Mouse (Mus musculus): ENCODE measurements around the gene Dnajc25. TPM values are rescaled to one million over a fixed set of nuclear protein-coding genes. Genes with fewer than 3 reads are reported as not detected.

Gene Dnajc25
- 3.8 and 6.5 TPM in 2 replicates for polyA plus RNA-seq (2012)

DNA sequence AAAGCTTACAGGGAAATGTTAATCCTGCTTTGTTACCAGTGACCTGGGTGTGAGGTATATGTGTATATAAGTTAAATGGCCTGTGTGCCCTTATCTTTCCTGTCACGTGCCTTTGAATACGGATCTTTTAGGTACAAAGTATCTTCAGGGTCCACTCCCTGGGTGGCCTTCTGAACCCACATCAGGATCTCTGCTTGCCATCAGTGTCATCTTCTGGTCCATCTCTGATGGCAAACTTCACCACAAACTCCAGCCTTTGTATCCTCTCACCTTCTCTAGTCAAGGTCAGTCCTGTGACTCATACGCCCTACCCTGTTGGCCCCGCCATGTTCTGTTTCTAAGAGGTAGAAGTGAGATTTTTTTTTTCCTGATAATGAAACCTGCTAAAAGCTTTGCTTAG, at the start of gene Dnajc25:
Dnajc25 (plus strand) TSS at position 301 of the 400 bp plus-strand sequence.
- TF ChIP-seq GATA1 (IDR thresholded peaks at IDR 0.05; ENCODE audit: low read length): no peak

DNA sequence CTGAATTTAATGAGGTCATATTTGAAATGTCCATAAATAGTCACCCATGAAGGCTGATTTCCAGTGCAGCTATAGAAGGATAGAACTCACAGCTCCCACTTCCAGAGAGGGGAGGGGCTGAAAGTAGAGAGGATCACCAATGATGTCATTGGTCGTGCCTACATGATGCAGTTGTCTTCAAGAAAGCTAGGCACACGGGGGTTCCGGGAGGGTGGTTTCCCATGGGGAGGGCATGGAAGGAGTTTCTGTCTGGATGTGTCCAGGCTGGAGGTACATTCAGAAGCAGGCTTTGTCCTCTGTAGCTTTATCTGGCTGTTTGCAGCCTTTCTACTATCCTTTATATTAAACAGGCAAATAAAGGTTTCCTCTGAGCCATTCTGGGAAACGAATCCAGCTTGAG, 46.5 kb upstream of the Dnajc25 start:
- no peak for TF ChIP-seq GATA1 (IDR thresholded peaks at IDR 0.05; ENCODE audit: low read length)

DNA sequence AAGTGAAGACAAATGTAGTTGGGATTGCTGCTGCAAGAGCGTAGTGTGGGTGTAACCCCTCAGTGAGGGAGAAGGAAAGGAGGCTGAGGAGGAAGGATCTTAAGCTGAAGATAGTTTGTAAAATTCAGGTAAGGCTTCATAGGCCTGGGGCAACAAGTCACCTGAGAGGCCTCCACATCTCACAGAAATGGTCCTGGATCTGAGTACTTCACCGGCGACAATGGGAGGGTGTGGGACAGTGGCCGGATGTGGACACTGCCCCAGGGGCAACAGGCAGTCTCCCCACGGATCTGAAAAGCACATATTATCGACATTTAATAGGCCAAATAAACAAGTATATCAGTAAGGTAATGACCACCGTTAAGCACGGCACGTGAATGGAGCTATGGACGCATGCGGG, 42.2 kb upstream of the Dnajc25 start:
- TF ChIP-seq GATA1 (IDR thresholded peaks at IDR 0.05; ENCODE audit: low read length): no peak

DNA sequence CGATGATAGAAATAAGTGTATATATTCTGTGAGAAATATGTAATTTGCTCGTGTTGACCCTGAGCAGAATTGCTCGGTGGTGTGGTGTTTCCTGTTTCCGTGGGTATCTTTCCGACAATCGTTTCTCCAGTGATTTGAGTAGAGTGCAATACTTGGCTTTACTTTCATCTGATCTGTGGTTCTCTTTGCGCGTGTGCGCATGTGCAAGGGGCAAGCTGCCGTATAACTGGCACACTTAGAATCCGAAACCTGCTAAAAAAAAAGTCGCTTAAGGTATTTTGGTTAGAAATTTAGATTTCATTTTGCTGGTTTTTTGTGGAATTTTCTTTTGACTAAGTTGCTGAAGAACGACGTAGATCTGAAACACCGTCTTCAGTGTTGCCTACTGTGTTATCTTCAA, 33.1 kb upstream of the Dnajc25 start:
- TF ChIP-seq GATA1 (IDR thresholded peaks at IDR 0.05; ENCODE audit: low read length): no peak

DNA sequence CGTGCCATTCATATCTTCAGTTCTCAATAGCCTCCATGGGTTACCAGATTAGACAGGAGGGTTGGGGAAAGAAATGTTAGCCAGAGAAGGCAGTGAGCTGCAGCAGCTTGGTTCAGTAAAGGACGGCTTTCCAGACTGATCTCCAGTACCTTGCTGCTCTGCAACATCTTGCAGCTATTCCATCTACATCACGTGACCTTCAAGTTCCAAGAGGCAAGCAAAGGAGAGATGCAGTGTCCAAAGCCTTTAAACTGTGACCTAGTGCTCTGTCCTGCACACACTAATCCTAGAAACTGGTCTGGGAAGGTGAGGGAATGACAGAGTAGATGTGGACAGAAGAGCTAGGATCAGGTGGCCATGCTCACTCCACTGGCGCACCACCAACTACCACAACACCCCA, 31.6 kb upstream of the Dnajc25 start:
- TF ChIP-seq GATA1 (IDR thresholded peaks at IDR 0.05; ENCODE audit: low read length): no peak

DNA sequence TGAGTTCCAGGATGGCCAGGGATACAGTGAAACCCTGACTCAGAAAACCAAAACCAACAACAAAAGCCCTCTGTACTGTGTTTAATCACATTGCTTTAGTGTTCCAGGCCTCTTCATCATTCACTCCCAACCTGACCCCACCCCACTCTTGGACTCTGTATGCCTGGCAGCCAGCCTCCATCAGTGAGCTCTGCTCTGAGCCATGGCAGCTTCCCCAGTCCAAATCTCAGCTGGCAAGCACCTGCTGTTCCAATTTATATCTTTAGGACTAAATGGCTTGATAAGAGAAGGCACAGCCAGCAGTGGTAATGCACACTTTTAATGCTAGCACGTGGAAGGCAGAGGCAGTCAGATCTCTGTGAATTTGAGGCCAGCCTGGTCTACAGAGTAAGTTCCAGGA, 29.7 kb upstream of the Dnajc25 start:
- no peak for TF ChIP-seq GATA1 (IDR thresholded peaks at IDR 0.05; ENCODE audit: low read length)

DNA sequence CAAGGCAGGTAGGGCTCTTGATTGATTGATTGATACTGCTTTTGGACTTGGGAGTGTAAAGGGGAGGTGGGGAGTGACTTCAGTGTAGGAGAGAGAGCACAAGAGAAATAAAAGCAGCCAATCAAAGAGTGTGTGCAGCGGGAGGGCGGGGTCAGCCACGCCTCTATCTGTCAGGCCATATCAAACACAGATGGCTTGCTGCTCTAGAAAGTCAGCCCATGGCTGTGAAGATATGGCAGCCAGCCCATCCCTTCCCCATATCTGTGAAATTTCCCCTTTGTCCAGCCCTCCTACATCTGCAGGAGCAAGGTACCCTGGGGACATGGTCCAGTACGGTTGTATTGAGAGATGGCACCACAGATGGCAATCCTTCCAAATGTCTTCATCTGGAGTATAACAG, 24.2 kb upstream of the Dnajc25 start:
- no peak for TF ChIP-seq GATA1 (IDR thresholded peaks at IDR 0.05; ENCODE audit: low read length)

DNA sequence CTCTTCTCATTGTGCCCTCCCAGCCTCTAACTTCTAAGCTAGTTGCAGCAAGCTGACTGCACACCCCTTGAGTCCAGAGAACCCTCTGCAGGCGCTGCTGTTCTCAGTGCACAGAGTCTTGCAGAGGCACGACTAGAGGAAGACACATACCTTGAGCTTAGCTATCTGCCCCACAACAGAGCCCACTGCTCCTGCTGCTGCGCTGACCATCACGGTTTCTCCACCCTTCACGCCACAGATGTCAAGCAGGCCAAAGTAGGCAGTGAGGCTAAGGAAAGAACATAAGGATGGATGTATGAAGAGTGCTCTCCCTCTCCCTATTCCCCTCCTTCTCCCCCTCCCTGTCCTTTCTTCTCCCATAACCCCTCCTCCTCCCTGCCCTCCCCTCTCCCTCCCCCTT, 19.2 kb upstream of the Dnajc25 start:
- no peak for TF ChIP-seq GATA1 (IDR thresholded peaks at IDR 0.05; ENCODE audit: low read length)

DNA sequence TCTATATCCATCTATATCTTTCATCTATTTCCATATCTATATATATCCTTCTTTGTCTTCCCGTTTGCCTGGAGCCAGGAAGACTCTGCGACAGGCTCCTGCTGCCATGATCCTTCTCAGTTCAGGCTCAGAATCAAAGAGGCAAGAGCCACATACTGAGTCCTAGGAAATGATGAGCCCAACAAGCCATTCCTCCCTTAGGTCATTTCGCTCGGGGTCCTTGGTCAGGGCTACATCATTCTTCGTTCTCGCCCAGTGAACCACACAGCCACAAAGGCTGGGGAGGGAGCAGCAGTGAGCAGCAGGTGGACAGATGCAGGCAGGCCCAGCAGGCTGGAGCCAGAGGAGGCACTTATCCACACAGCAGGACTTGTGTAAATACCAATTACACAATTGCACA, 13.4 kb upstream of the Dnajc25 start:
- TF ChIP-seq GATA1 (IDR thresholded peaks at IDR 0.05; ENCODE audit: low read length): no peak

DNA sequence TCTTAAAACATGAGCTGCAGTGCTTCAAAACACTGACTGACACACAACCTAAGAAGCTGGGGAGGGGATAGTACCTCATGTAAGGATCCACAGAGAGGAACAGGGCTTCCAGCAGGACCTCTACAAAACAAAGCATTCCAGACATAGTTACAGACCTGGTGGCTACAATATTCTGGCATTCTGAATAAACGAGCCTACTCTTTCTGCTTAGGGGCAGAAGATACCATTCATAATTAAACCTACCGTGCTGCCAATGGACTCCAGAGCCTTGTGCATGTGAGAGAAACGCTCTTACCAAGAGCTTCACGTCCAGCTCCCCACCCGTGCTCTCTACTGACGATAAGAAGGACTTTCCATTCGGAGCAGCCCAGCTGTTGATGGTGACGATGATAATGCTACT, 12.1 kb upstream of the Dnajc25 start:
- TF ChIP-seq GATA1 (IDR thresholded peaks at IDR 0.05; ENCODE audit: low read length): no peak

DNA sequence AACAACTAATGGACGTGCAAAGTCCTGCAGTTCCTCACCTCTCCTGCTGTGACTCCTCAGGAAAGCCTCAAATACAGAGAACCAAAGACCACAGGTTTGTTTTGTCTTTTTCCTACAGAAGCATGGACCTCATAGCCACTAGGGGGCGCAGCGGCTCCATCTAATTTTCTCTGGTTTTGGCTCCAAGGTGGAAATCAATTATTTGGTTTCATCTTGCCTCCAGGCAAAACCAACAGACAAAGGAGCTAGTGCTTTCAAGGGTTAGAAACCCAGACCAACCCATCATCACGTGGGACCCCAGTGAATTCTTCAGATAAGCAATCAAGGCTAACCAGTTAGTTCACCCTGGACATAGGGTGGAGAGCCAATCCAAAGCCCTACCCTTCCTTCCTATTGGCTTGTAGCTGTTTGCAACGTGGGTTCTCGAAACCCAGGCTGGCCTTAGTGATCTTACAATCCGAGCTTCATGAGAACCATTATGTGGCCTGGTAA, 9.7 kb upstream of the Dnajc25 start:
- TF ChIP-seq GATA1 (IDR thresholded peaks at IDR 0.05; ENCODE audit: low read length): no peak

DNA sequence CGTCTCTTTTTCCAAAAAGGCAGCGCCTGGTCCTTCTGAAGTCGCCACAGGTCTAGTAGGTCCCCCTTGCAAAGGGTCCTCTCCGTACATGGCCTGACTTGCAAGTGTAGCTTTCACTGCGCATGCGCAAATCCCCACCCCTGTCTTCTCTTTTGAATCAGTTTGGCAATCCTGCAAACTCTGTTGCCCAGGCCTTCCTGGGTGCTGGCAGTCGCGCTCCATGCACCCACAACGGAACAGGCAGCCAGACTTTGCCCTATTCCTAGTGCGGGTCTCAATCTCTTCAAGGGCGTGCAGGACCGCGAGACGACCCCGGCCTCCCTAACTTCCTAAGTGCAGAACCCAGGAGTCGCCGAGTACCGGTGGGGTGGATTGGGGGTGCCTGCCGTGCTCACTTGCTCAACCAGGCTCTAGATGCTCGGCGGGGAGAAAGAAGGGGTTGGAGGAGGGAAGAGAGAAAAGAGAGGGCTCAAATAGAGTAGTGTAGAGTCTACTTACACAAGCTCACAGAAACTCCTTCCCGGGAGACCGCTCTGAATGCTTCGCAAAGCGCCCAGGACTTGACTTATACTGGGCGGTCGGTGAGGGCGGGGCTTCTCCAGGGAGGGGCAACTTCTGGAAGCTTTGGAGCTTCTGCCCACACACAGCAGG, 8.2 kb upstream of the Dnajc25 start, which contains the start of gene Ptgr1:
Ptgr1 (minus strand) TSS at position 580 of the 651 bp plus-strand sequence.
- TF ChIP-seq GATA1 (IDR thresholded peaks at IDR 0.05; ENCODE audit: low read length): no peak

DNA sequence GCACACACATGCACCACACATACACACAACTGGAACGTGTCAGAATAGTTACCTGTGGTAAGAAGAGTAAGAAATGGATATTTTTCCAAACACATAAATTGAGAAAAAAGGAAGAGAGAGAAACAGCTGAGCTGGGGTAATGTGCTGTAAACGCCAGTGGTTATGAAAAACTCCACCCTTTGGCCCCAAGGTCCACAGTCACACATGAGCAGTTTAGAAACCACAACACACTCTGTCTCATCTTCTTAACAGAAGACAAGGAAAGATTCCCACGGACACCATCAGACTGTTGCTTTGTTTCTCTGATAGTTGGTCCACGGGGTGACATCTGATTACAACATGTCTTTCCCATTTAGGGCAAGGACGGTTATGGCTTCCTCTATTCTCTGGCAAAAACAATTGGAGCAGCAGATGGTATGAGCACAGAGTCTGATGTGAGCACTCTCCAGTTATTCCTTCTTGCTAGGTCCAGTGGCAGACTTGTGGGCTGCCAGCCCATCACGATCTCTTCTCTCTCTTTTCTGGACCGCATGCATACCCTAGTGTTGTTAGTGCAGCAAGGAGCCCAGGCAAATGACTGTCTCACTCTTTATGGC, 5.5 kb upstream of the Dnajc25 start:
- TF ChIP-seq GATA1 (IDR thresholded peaks at IDR 0.05; ENCODE audit: low read length): no peak

DNA sequence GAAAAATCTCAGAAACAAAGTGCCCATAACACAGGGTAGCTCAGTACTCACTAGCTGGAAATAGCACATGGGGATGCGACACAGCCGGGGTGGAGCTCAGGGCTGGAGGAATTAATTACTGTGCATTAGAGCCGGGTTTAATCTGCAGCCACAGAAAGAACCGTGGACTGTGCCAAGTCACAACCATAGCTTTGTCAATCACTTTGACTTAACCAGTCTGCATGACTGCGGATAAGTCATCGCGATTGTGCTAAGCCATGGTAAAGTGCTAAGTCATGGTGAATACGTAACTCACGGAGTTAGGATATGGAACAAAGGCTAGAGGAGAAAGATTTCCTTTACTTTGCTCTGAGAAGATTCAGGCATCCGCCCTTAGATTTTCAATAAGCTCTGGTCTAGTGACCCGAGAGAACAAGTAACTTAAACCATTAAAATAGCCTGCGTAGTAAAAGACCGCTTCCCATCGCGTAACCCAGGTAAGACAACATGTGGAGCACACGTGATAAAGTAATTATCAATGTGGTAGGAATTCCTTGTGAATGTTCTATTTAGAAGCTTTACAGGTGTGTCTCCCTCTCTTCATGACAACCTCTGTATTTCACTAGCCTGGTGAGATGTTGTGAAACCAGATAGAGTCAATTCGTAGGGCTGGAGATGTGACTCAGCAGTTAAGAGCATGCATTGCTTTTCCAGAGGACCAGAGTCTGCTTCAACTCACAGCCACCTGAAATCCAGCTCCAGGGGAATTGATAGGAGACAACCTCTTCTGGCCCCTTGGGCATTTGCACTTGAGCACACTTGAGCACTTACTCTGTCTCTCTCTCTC, 4.0 kb upstream of the Dnajc25 start:
- no peak for TF ChIP-seq GATA1 (IDR thresholded peaks at IDR 0.05; ENCODE audit: low read length)

DNA sequence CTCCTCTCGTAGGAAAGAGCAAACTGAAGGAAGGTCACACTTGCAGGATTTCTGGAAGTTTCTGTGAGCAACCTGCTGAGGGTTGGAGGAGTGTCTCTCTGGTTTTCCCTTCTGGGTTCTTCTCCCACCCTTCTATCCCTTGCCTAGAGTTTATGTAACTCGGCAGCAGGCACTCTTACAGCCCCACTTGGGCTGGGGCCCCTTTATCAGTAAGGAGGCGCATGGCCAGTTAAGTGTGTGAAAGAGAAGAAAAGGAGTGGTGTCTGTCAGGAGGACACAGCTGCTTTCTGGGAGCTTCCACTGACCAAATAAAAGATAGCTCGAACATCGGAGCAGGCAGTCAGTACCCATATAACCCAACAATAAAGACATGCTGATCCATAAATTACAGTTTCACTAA, 2.7 kb upstream of the Dnajc25 start:
- TF ChIP-seq GATA1 (IDR thresholded peaks at IDR 0.05; ENCODE audit: low read length): no peak

DNA sequence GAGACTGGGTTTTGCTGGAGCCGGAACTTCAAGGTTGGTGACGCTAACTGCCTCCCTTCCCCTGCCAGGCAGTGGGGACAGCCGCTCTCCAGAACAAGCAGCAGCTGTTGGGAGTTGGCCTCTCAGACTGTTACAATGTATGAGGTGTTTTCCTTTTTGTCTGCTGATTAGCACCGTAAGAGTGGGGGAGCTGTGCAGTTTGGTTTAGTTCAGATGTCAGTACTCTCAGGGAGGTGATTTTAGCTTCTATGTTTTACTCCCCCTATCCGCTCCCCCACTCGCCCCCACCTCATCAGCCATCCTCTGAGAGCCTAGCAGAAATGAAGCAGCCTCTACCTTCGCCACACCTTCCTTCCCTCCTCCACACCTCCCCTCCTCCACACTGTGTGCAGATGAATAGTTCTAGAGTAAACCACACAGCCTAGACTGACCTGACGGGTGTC, 410 bp downstream of the Dnajc25 start:
- TF ChIP-seq GATA1 (IDR thresholded peaks at IDR 0.05; ENCODE audit: low read length): no peak
